Mouse (Mus musculus) olfactory bulb, adult 2 months (tissue): ENCODE measurements around the gene Rab11fip3.

ENCODE experiments used
- CTCF ChIP-seq: fragments of 200-500 bp; IDR thresholded peaks from 2 replicates; pipeline ENCODE4 v1.5.1; 2012; ENCODE audit warnings: low read depth, mild to moderate bottlenecking, low read length, moderate library complexity; ENCODE audit not compliant: insufficient read depth
- POLR2A ChIP-seq: fragments of 200-500 bp; IDR thresholded peaks from 2 replicates; pipeline ENCODE4 v1.6.1; 2012; ENCODE audit warnings: mild to moderate bottlenecking, low read depth, low read length, moderate library complexity; ENCODE audit not compliant: insufficient read depth

DNA sequence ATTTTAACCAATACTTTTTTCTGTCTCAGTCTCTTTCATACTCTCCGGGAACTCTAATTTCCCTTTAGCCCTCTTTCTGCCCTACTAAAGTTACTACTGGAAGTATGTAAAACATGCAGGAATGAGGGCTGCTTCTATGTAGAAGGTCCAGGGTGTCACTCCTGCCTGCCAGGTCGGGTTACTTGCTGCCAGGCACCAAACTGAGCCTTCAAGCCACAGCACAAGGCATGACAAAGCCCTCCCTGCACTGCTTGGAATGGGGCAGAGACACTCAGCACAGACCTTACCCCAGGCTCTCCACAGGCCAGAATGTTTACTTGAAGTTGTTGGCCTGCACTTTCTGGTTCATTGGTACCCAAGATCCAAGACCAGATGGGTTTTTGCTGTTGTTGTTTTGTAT, 30.8 kb upstream of the Rab11fip3 start:
- TF ChIP-seq POLR2A (no peak), CTCF (no peak)
